Mouse (Mus musculus): ENCODE results near the gene Cse1l. TPM values are rescaled to one million over a fixed set of nuclear protein-coding genes. Genes with fewer than 3 reads are reported as not detected.

Cse1l gene
- total and polyA plus RNA-seq, 3 experiments: 76.0 to 165 (median 162) TPM

- in situ Hi-C loops (cut with MboI; ENCODE audit: low pct_ligation_motif_present, low pct_unique_long_range_greater_than_20kb, low sequenced_read_pairs): no loop called here
- dilution Hi-C loops (cut with MboI; ENCODE audit: extremely low pct_ligation_motif_present, extremely low pct_unique_long_range_greater_than_20kb, low sequenced_read_pairs): no loop called here
- H3K9ac ChIP-seq (ENCODE audit: insufficient read depth, low read depth): no peak overlapping the region
- no peak for DNase-seq (ENCODE audit: extremely low read depth)
- H3K4me3 ChIP-seq (replicated peaks in 1 of 3; ENCODE audit: low read depth in 2 of 3, low read length in 2 of 3, poor library complexity in 1 of 3): no peak overlapping the region
- peaks cover 32 to 76% of the 10 kb centered on the region in 2 experiments for H3K36me3 ChIP-seq (replicated peaks in 1 of 2; ENCODE audit: control insufficient read depth in 1 of 2, insufficient read depth in 1 of 2, low read length in 1 of 2)
- H3K27me3 ChIP-seq (replicated peaks): no peaks in the 10 kb centered on the region
- no peaks in the 10 kb centered on the region for H3K9me3 ChIP-seq (replicated peaks; ENCODE audit: low read length)
- no peak overlapping the region for H3K4me2 ChIP-seq (ENCODE audit: insufficient read depth, low read depth, poor library complexity, severe bottlenecking)
- no peak overlapping the region for H3K27ac ChIP-seq (ENCODE audit: insufficient read depth, low read depth)
- no peaks in the 10 kb centered on the region for H3K79me2 ChIP-seq (replicated peaks; ENCODE audit: control insufficient read depth, extremely low read depth, insufficient read depth, poor library complexity, severe bottlenecking)
- TF ChIP-seq ZMIZ1 (IDR thresholded peaks at IDR 0.05; ENCODE audit: low read depth, low read length) (no peak), JUN (IDR thresholded peaks at IDR 0.05; ENCODE audit: insufficient read depth, low read depth, low read length) (no peak), ZNF384 (IDR thresholded peaks at IDR 0.05; ENCODE audit: low read depth, low read length) (no peak), POLR2AphosphoS2 (IDR thresholded peaks at IDR 0.05; ENCODE audit: low read depth, low read length) (no peak), SIN3A (IDR thresholded peaks at IDR 0.05; ENCODE audit: low read length) (no peak), TBP (conservative IDR thresholded peaks at IDR 0.05; ENCODE audit: low read depth, low read length) (no peak), RAD21 (IDR thresholded peaks at IDR 0.05; ENCODE audit: low read depth, low read length) (peak; percentile 10), EP300 (IDR thresholded peaks at IDR 0.05; ENCODE audit: low read length) (no peak), CTCF (conservative IDR thresholded peaks at IDR 0.05 in 1 of 2, IDR thresholded peaks at IDR 0.05 in 1 of 2; ENCODE audit: low read depth in 2 of 2, low read length in 2 of 2) (peak; percentile 31 to 52; a peak in 3 of 4 replicates), SMC3 (IDR thresholded peaks at IDR 0.05; ENCODE audit: low read depth, low read length) (peak; percentile 22)
- H3K4me1 ChIP-seq (ENCODE audit: control insufficient read depth in 1 of 2, insufficient read depth in 2 of 2): peaks cover 0 to 3% of the 10 kb centered on the region in 2 experiments; a peak in 2 of 4 replicates
These were observed 18.0 kb upstream of the Cse1l start for GRCm38 (mm10) chr2:166887816-166888215.

- no peaks in the 10 kb centered on the region for H3K9me3 ChIP-seq (replicated peaks; ENCODE audit: low read length)
- no peak overlapping the region for H3K4me3 ChIP-seq (replicated peaks in 1 of 3; ENCODE audit: low read depth in 2 of 3, low read length in 2 of 3, poor library complexity in 1 of 3)
- peaks cover 2 to 3% of the 10 kb centered on the region in 2 experiments; a peak in 1 of 4 replicates for H3K4me1 ChIP-seq (ENCODE audit: control insufficient read depth in 1 of 2, insufficient read depth in 2 of 2)
- H3K9ac ChIP-seq (ENCODE audit: insufficient read depth, low read depth): no peak overlapping the region
- no peak for DNase-seq (ENCODE audit: extremely low read depth)
- no peak for TF ChIP-seq ELF1 (IDR thresholded peaks at IDR 0.05; ENCODE audit: low read depth, low read length)
- TF ChIP-seq CTCF (conservative IDR thresholded peaks at IDR 0.05 in 1 of 2, IDR thresholded peaks at IDR 0.05 in 1 of 2; ENCODE audit: low read depth in 2 of 2, low read length in 2 of 2): peak in 1 of 2 experiments; percentile 52; a peak in 2 of 4 replicates
- TF ChIP-seq SMC3 (IDR thresholded peaks at IDR 0.05; ENCODE audit: low read depth, low read length): peak; percentile 38
- TF ChIP-seq RAD21 (IDR thresholded peaks at IDR 0.05; ENCODE audit: low read depth, low read length): peak; percentile 28
- dilution Hi-C loops (cut with MboI; ENCODE audit: extremely low pct_ligation_motif_present, extremely low pct_unique_long_range_greater_than_20kb, low sequenced_read_pairs) (no loop called here), in situ Hi-C loops (cut with MboI; ENCODE audit: low pct_ligation_motif_present, low pct_unique_long_range_greater_than_20kb, low sequenced_read_pairs) (no loop called here)
- peaks cover 40 to 82% of the 10 kb centered on the region in 2 experiments for H3K36me3 ChIP-seq (replicated peaks in 1 of 2; ENCODE audit: control insufficient read depth in 1 of 2, insufficient read depth in 1 of 2, low read length in 1 of 2)
- no peaks in the 10 kb centered on the region for H3K27me3 ChIP-seq (replicated peaks)
- no peak overlapping the region for H3K27ac ChIP-seq (ENCODE audit: insufficient read depth, low read depth)
- no peak overlapping the region for H3K4me2 ChIP-seq (ENCODE audit: insufficient read depth, low read depth, poor library complexity, severe bottlenecking)
- H3K79me2 ChIP-seq (replicated peaks; ENCODE audit: control insufficient read depth, extremely low read depth, insufficient read depth, poor library complexity, severe bottlenecking): no peaks in the 10 kb centered on the region
These were observed 14.4 kb upstream of the Cse1l start for GRCm38 (mm10) chr2:166891366-166891880.

GRCm38 (mm10) chr2:166892158-166892680 is 13.6 kb upstream of the Cse1l start:
- dilution Hi-C loops (cut with MboI; ENCODE audit: extremely low pct_ligation_motif_present, extremely low pct_unique_long_range_greater_than_20kb, low sequenced_read_pairs): no loop called here
- in situ Hi-C loops (cut with MboI; ENCODE audit: low pct_ligation_motif_present, low pct_unique_long_range_greater_than_20kb, low sequenced_read_pairs): no loop called here
- Histone ChIP-seq H3K4me3 (replicated peaks in 1 of 3; ENCODE audit: low read depth in 2 of 3, low read length in 2 of 3, poor library complexity in 1 of 3) (no peak overlapping the region), H3K79me2 (replicated peaks; ENCODE audit: control insufficient read depth, extremely low read depth, insufficient read depth, poor library complexity, severe bottlenecking) (no peaks in the 10 kb centered on the region), H3K27ac (ENCODE audit: insufficient read depth, low read depth) (no peak overlapping the region), H3K27me3 (replicated peaks) (no peaks in the 10 kb centered on the region), H3K4me2 (ENCODE audit: insufficient read depth, low read depth, poor library complexity, severe bottlenecking) (no peak overlapping the region), H3K9ac (ENCODE audit: insufficient read depth, low read depth) (no peak overlapping the region), H3K4me1 (ENCODE audit: control insufficient read depth in 1 of 2, insufficient read depth in 2 of 2) (peaks cover 2 to 9% of the 10 kb centered on the region in 2 experiments; a peak in 2 of 4 replicates), H3K36me3 (replicated peaks in 1 of 2; ENCODE audit: control insufficient read depth in 1 of 2, insufficient read depth in 1 of 2, low read length in 1 of 2) (peaks cover 40 to 82% of the 10 kb centered on the region in 2 experiments), H3K9me3 (replicated peaks; ENCODE audit: low read length) (no peaks in the 10 kb centered on the region)
- TF ChIP-seq CHD2 (IDR thresholded peaks at IDR 0.05; ENCODE audit: low read length): no peak
- TF ChIP-seq CTCF (conservative IDR thresholded peaks at IDR 0.05 in 1 of 2, IDR thresholded peaks at IDR 0.05 in 1 of 2; ENCODE audit: low read depth in 2 of 2, low read length in 2 of 2): no peak
- no peak for TF ChIP-seq MEF2A (IDR thresholded peaks at IDR 0.05; ENCODE audit: borderline replicate concordance, low read depth, low read length)
- TF ChIP-seq MAFK (IDR thresholded peaks at IDR 0.05; ENCODE audit: insufficient replicate concordance, low read length): no peak
- no peak for TF ChIP-seq USF2 (conservative IDR thresholded peaks at IDR 0.05; ENCODE audit: low read depth, low read length)
- no peak for TF ChIP-seq TCF12 (IDR thresholded peaks at IDR 0.05; ENCODE audit: low read depth, low read length)
- TF ChIP-seq RCOR1 (conservative IDR thresholded peaks at IDR 0.05; ENCODE audit: low read depth, low read length): no peak
- TF ChIP-seq RAD21 (IDR thresholded peaks at IDR 0.05; ENCODE audit: low read depth, low read length): no peak
- TF ChIP-seq JUN (IDR thresholded peaks at IDR 0.05; ENCODE audit: insufficient read depth, low read depth, low read length): no peak
- no peak for DNase-seq (ENCODE audit: extremely low read depth)
